ENCODE assay signal across 31 mouse cellular contexts in the genomic region with DNA sequence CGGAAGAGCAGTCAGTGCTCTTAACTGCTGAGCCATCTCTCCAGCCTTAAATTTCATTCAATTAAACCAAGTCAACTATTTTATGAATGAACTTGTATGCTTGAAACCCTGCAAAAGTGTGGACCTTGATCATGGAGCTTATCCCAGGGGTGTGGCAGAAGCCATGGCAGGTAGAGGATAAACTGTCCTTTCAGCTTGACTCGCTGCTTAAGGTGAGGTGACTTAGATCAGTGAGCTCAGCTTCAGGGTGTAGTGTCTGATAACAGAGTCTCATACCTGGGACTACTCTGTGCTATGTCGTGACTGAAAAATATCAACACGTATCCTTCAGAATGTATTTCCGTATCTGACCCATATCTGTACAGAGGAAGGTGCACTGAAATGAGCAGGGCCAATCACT. TPM values are rescaled to one million over a fixed set of nuclear protein-coding genes. Genes with fewer than 3 reads are reported as not detected.
"Had no signal": no experiment of that assay in that cellular context is flagged by ENCODE, and none has a peak within 500 bp of the region (broad histone marks: within the 10 kb centered on the region; RNA-seq: fewer than 3 reads in every experiment).

No protein-coding gene starts in this region.

- ATAC-seq: hindbrain, postnatal 0 days; liver, embryonic 12.5 days; liver, postnatal 0 days had no signal

- H3K4me3 ChIP-seq: heart, embryonic 10.5 days; heart, embryonic 12.5 days; hindbrain, embryonic 13.5 days; hindbrain, embryonic 15.5 days; layer of hippocampus, adult 2 months; left cerebral cortex, adult 2 months; limb, embryonic 10.5 days; limb, embryonic 12.5 days; liver, embryonic 12.5 days; liver, embryonic 15.5 days had no signal

- H3K4me2 ChIP-seq: heart, embryonic 12.5 days; hindbrain, embryonic 13.5 days; hindbrain, embryonic 15.5 days; limb, embryonic 12.5 days; liver, embryonic 12.5 days; liver, embryonic 15.5 days had no signal

- H3K27me3 ChIP-seq: heart, embryonic 12.5 days; hindbrain, embryonic 13.5 days; hindbrain, embryonic 15.5 days; limb, embryonic 12.5 days; liver, embryonic 12.5 days; liver, embryonic 15.5 days had no signal

- DNase-seq: gastrocnemius, postnatal 10 days; gastrocnemius, postnatal 25 days; heart, adult 18-20 months; heart, postnatal 10 days; heart, postnatal 36 days; kidney, adult 18-20 months; kidney, adult 8-10 months; kidney, postnatal 10 days; kidney, postnatal 25 days; kidney, postnatal 4 days; liver; liver, postnatal 0 days had no signal

- H3K27ac ChIP-seq: heart, embryonic 10.5 days; hindbrain, embryonic 13.5 days; hindbrain, embryonic 15.5 days; hindbrain, postnatal 0 days; layer of hippocampus, adult 2 months; left cerebral cortex, adult 2 months; limb, embryonic 10.5 days; limb, embryonic 12.5 days; liver, embryonic 12.5 days; liver, embryonic 15.5 days had no signal

- H3K4me1 ChIP-seq: heart, embryonic 10.5 days; heart, embryonic 12.5 days; hindbrain, embryonic 13.5 days; hindbrain, embryonic 15.5 days; limb, embryonic 10.5 days; limb, embryonic 12.5 days had no signal

- H3K36me3 ChIP-seq: hindbrain, embryonic 15.5 days; liver, embryonic 15.5 days had no signal

- H3K9me3 ChIP-seq: heart, embryonic 10.5 days; heart, embryonic 12.5 days; hindbrain, embryonic 13.5 days; hindbrain, embryonic 15.5 days; limb, embryonic 10.5 days; limb, embryonic 12.5 days; liver, embryonic 12.5 days; liver, embryonic 15.5 days had no signal

- H3K9ac ChIP-seq: heart, embryonic 12.5 days; hindbrain, embryonic 13.5 days; hindbrain, embryonic 15.5 days; limb, embryonic 12.5 days; liver, embryonic 12.5 days; liver, embryonic 15.5 days; liver, postnatal 0 days had no signal

RNA-seq across cellular contexts. Expression of a gene that starts 12.0 kb away (rescaled TPM):
- total RNA-seq: gastrocnemius, adult 18-20 months; gastrocnemius, postnatal 25 days; heart, adult 18-20 months; heart, adult 8-10 months; heart, postnatal 10 days; heart, postnatal 36 days; hematopoietic stem cell, adult 5-6 weeks; layer of hippocampus, postnatal 25 days had no signal
- polyA plus RNA-seq: heart, embryonic 10.5 days; heart, embryonic 12.5 days; heart, embryonic 14.5 days; hindbrain, embryonic 11.5 days; intestine, embryonic 14.5 days; kidney, embryonic 16.5 days; limb, embryonic 12.5 days; liver, embryonic 12.5 days; liver, embryonic 15.5 days; liver, postnatal 0 days had no signal
